Mouse (Mus musculus) E14TG2a.4 (cell line): ENCODE results near the gene Dars2.

Experiments used
- CTCF ChIP-seq: conservative IDR thresholded peaks from 2 replicates; pipeline ENCODE4 v1.5.1; 2014; ENCODE audit warnings: low read length
- NANOG ChIP-seq: IDR thresholded peaks from 2 replicates; pipeline ENCODE4 v1.6.1; 2014; ENCODE audit warnings: borderline replicate concordance, low read length, mixed read lengths

GRCm38 (mm10) chr1:161031881-161032280 lies 38.6 kb downstream of the Dars2 start:
- TF ChIP-seq CTCF (no peak), NANOG (no peak)
